Mouse (Mus musculus) forebrain, embryonic 11.5 days (tissue): ENCODE measurements at regions not wholly inside any gene's neighbourhood (a gene's known extent, or its start where the extent isn't known, plus 50 kb on each side); places are given as distances from the start of the nearest gene placed in this dataset.

Source experiments
- ATAC-seq: fragments of 200-750 bp; cut with Nextera tagmentation; replicated peaks from 2 replicates; pipeline ENCODE4 v1.8.0; 2017; ENCODE audit warnings: moderate TSS enrichment; ENCODE audit not compliant: low FRiP score
- DNase-seq: peaks from one replicate; pipeline ENCODE4 v3.0.0-alpha.2; 2017; ENCODE audit warnings: low spot score
- H3K27ac ChIP-seq: fragments of 300-500 bp; sonication (generic); 2 replicates; pipeline ENCODE4 v1.5.1; 2014; ENCODE audit warnings: low read depth, low read length
- H3K27me3 ChIP-seq: fragments of 300-500 bp; sonication (generic); 2 replicates; pipeline ENCODE4 v1.6.1; 2014; ENCODE audit warnings: mild to moderate bottlenecking, low read length, mixed read lengths; ENCODE audit not compliant: control insufficient read depth, insufficient read depth
- H3K36me3 ChIP-seq: fragments of 300-500 bp; sonication (generic); 2 replicates; pipeline ENCODE4 v1.6.1; 2014; ENCODE audit warnings: mild to moderate bottlenecking, low read length, moderate library complexity, mixed read lengths; ENCODE audit not compliant: control insufficient read depth, insufficient read depth
- H3K4me1 ChIP-seq: fragments of 300-500 bp; sonication (generic); replicated peaks from 2 replicates; pipeline ENCODE4 v1.6.1; 2014; ENCODE audit warnings: low read length, mixed read lengths; ENCODE audit not compliant: control insufficient read depth, insufficient read depth
- H3K4me2 ChIP-seq: fragments of 300-500 bp; sonication (generic); 2 replicates; pipeline ENCODE4 v1.6.1; 2014; ENCODE audit warnings: low read depth, mild to moderate bottlenecking, low read length, moderate library complexity, mixed read lengths; ENCODE audit not compliant: severe bottlenecking
- H3K4me3 ChIP-seq: fragments of 300-500 bp; sonication (generic); 2 replicates; pipeline ENCODE4 v1.5.1; 2014; ENCODE audit warnings: low read depth, low read length
- H3K9ac ChIP-seq: fragments of 300-500 bp; sonication (generic); 2 replicates; pipeline ENCODE4 v1.6.1; 2014; ENCODE audit warnings: low read length
- H3K9me3 ChIP-seq: fragments of 300-500 bp; sonication (generic); 2 replicates; pipeline ENCODE4 v1.6.1; 2016; ENCODE audit warnings: low read length, mixed read lengths; ENCODE audit not compliant: control insufficient read depth
- WGBS: fragments of 180-500 bp; shearing (Covaris S2); extraction: QIAGEN DNeasy Blood & Tissue Kit; methylation state at CpG from one replicate; pipeline ENCODE4 v1.1.7; 2014; 5-methylcytosine and 5-hydroxymethylcytosine counted together

DNA sequence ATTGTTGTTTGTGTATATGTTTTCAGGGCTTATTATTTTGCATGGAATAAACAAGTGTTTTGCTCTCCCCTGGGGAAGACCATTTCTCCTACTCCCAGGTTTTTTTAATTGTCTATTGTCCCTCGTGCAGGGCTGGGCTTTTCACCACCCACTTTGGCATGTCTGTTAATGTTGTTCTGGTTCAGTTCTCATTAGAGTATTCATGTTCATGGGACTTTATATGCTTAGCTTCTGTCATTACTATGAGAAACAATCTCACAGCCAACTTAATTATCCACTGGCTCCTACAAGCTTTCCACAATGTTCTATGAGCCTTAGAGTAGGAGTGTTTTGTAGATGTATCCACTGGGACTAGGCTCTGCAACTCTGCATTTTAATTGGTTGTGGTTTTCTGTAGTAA lies 381.9 kb upstream of the St8sia4 start:
- 62% methylated on average over 1 of the region's 1 CpGs for WGBS
- ATAC-seq (no peak), DNase-seq (no peak)
- no peaks in the 10 kb centered on the region for H3K27me3 ChIP-seq
- H3K4me3 ChIP-seq, result no peak overlapping the region
- no peaks in the 10 kb centered on the region for H3K36me3 ChIP-seq
- H3K9me3 ChIP-seq, result no peaks in the 10 kb centered on the region
- H3K9ac ChIP-seq, result no peak overlapping the region
- no peaks in the 10 kb centered on the region for H3K4me1 ChIP-seq
- H3K27ac ChIP-seq, result no peak overlapping the region
- no peak overlapping the region for H3K4me2 ChIP-seq

DNA sequence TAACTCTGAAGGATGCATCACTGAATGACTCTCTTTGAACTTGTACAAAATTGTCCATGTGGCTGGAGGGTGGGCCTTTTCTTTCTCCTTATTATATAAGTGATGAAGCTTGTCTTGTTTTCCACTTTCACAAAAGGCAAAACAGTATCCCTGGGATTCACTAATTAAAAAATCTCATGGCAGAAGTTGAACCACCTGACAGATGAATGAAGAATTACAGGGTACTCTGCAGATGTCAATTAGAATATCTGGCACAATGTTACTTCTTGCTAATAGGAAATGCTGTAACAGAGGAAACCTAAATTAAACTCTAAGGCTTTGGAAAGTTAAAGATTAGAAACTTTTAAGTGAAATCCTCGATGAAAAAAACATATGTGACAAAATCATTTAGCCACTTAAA lies 379.2 kb upstream of the St8sia4 start:
- H3K4me3 ChIP-seq, result no peak overlapping the region
- 70% methylated on average over 1 of the region's 1 CpGs for WGBS
- H3K27ac ChIP-seq, result no peak overlapping the region

DNA sequence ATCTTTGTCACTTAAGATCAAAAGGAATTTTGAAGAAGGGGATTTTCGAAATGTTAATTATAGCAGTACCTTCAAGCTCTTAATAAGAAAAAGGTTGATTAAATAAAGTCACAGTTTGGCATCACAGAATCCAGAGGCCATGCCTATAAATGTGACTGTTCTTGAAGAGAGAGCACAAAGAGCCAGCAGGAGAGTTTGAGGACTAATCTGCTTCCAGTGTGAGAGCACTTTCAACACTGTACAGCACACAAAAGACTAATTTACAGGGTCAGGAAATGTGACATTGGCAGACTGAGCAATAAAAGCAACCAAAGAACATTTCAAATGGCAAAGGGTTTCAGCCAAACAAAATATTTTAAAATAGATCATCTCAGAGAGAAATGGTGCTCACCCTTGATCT lies 352.1 kb upstream of the St8sia4 start:
- no peak overlapping the region for H3K4me3 ChIP-seq
- WGBS, result 30% methylated on average over 1 of the region's 1 CpGs
- no peaks in the 10 kb centered on the region for H3K9me3 ChIP-seq
- DNase-seq (no peak), ATAC-seq (peak; percentile 63; the same call in 1 of the 2 replicates)
- H3K4me1 ChIP-seq, result no peaks in the 10 kb centered on the region
- no peaks in the 10 kb centered on the region for H3K27me3 ChIP-seq
- no peak overlapping the region for H3K9ac ChIP-seq
- no peaks in the 10 kb centered on the region for H3K36me3 ChIP-seq
- H3K27ac ChIP-seq, result no peak overlapping the region
- H3K4me2 ChIP-seq, result no peak overlapping the region

More for the DNA sequence above, 379.2 kb upstream of the St8sia4 start:
- Histone ChIP-seq H3K4me1 (no peaks in the 10 kb centered on the region), H3K36me3 (no peaks in the 10 kb centered on the region), H3K9ac (no peak overlapping the region), H3K9me3 (no peaks in the 10 kb centered on the region), H3K27me3 (no peaks in the 10 kb centered on the region), H3K4me2 (no peak overlapping the region)
- no peak for ATAC-seq
- no peak for DNase-seq

DNA sequence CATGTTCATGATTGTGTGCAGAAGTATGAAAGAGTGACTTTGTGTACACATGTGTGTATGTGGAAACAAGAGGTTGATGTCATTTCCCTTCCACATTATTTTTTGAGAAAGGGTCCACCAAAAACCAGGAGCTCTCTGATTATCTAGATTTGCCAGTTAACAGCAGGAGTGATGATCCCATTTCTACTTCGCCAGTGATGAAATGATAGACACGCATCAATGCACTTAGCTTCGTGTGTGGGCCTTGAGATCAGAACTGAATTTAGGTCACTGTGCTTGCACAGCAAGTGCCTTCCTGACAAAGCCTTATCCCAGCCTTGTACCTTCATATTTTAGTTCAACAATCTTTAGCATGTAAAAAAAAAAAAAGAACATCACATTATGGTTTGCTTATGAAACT lies 342.1 kb upstream of the St8sia4 start:
- 89% methylated on average over 3 of the region's 3 CpGs for WGBS
- H3K9me3 ChIP-seq, result no peaks in the 10 kb centered on the region
- no peaks in the 10 kb centered on the region for H3K4me1 ChIP-seq
- H3K9ac ChIP-seq, result no peak overlapping the region
- no peak overlapping the region for H3K27ac ChIP-seq
- ATAC-seq (no peak), DNase-seq (no peak)
- no peak overlapping the region for H3K4me3 ChIP-seq
- H3K36me3 ChIP-seq, result no peaks in the 10 kb centered on the region
- no peak overlapping the region for H3K4me2 ChIP-seq
- no peaks in the 10 kb centered on the region for H3K27me3 ChIP-seq

- Histone ChIP-seq H3K36me3 (no peaks in the 10 kb centered on the region), H3K4me3 (no peak overlapping the region), H3K27ac (no peak overlapping the region), H3K9ac (no peak overlapping the region), H3K9me3 (no peaks in the 10 kb centered on the region), H3K27me3 (no peaks in the 10 kb centered on the region), H3K4me1 (no peaks in the 10 kb centered on the region), H3K4me2 (no peak overlapping the region)
- ATAC-seq (no peak), DNase-seq (no peak)
- WGBS, result 72% methylated on average over 3 of the region's 3 CpGs
Measured at GRCm38 (mm10) chr1:96003086-96003485, 335.7 kb upstream of the St8sia4 start.

DNA sequence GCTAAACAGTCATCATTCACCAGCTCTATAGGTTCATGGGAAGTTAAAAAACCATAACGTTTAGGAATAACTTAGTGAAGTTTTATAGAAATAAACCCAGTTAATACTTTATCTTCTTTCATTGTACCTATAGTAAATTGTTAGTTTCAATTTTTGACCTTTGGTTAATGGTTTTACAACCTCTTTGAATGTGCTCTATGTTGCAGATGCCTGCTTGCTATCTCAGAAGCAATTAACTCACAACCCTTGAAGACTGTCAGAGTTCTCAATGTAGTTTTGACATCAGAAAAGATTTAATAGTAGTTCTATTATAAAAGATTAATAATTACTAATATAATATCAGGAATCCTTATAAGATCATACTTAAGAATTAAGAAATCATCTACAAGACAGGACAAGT lies 294.8 kb upstream of the St8sia4 start:
- Histone ChIP-seq H3K36me3 (no peaks in the 10 kb centered on the region), H3K4me2 (no peak overlapping the region), H3K4me1 (no peaks in the 10 kb centered on the region), H3K27me3 (no peaks in the 10 kb centered on the region), H3K9ac (no peak overlapping the region), H3K27ac (no peak overlapping the region), H3K9me3 (no peaks in the 10 kb centered on the region), H3K4me3 (no peak overlapping the region)
- 88% methylated on average over 1 of the region's 1 CpGs for WGBS
- DNase-seq (no peak), ATAC-seq (no peak)
